Mouse (Mus musculus) lung, embryonic 14.5 days (tissue): ENCODE measurements around the gene Ntrk3. TPM values are rescaled to one million over a fixed set of nuclear protein-coding genes. Genes with fewer than 3 reads are reported as not detected.

Experiments
- ATAC-seq: fragments of 200-750 bp; cut with Nextera tagmentation; 2 replicates; pipeline ENCODE4 v1.8.0; 2017; ENCODE audit warnings: mild to moderate bottlenecking, moderate TSS enrichment, moderate library complexity; ENCODE audit not compliant: insufficient read depth
- DNase-seq: peaks from one replicate; pipeline ENCODE4 v3.0.0-alpha.2; 2015
- H3K27ac ChIP-seq: fragments of 300-500 bp; sonication (generic); 2 replicates; pipeline ENCODE4 v1.5.1; 2014; ENCODE audit warnings: low read depth, mild to moderate bottlenecking, moderate library complexity
- H3K27me3 ChIP-seq: fragments of 300-500 bp; sonication (generic); 2 replicates; pipeline ENCODE4 v1.6.1; 2014; ENCODE audit warnings: low read length, control low read depth; ENCODE audit not compliant: insufficient read depth
- H3K36me3 ChIP-seq: fragments of 300-500 bp; sonication (generic); 2 replicates; pipeline ENCODE4 v1.6.1; 2014; ENCODE audit warnings: control low read depth; ENCODE audit not compliant: insufficient read depth
- H3K4me1 ChIP-seq: fragments of 300-500 bp; sonication (generic); 2 replicates; pipeline ENCODE4 v1.6.1; 2014; ENCODE audit warnings: antibody characterized with exemption, control low read depth; ENCODE audit not compliant: insufficient read depth
- H3K4me2 ChIP-seq: fragments of 300-500 bp; sonication (generic); 2 replicates; pipeline ENCODE4 v1.6.1; 2014; ENCODE audit warnings: mild to moderate bottlenecking
- H3K4me3 ChIP-seq: fragments of 300-500 bp; sonication (generic); 2 replicates; pipeline ENCODE4 v1.5.1; 2014; ENCODE audit warnings: low read depth, low read length
- H3K9ac ChIP-seq: fragments of 300-500 bp; sonication (generic); 2 replicates; pipeline ENCODE4 v1.6.1; 2014
- H3K9me3 ChIP-seq: fragments of 300-500 bp; sonication (generic); 2 replicates; pipeline ENCODE4 v1.6.1; 2016; ENCODE audit warnings: low read depth, low read length, control low read depth
- CTCF ChIP-seq: IDR thresholded peaks from 2 replicates; pipeline ENCODE4 v1.5.1; 2016; ENCODE audit warnings: antibody characterized with exemption, low read depth
- WGBS: fragments of 180-500 bp; shearing (Covaris S2); extraction: QIAGEN DNeasy Blood & Tissue Kit; methylation state at CpG from one replicate; pipeline ENCODE4 v1.1.7; 2014; 5-methylcytosine and 5-hydroxymethylcytosine counted together
- polyA plus RNA-seq: library from polyadenylated mRNA; unstranded; fragments of >200 nt; fragmentation: Nextera tagmentation; extraction: Ambion mirVana; gene quantifications from 2 replicates; pipeline ENCODE4 v1.2.1, GENCODE M21; 2014

Ntrk3 gene
- polyA plus RNA-seq, 1 experiment from 2014 or later, result 0.36 TPM

DNA sequence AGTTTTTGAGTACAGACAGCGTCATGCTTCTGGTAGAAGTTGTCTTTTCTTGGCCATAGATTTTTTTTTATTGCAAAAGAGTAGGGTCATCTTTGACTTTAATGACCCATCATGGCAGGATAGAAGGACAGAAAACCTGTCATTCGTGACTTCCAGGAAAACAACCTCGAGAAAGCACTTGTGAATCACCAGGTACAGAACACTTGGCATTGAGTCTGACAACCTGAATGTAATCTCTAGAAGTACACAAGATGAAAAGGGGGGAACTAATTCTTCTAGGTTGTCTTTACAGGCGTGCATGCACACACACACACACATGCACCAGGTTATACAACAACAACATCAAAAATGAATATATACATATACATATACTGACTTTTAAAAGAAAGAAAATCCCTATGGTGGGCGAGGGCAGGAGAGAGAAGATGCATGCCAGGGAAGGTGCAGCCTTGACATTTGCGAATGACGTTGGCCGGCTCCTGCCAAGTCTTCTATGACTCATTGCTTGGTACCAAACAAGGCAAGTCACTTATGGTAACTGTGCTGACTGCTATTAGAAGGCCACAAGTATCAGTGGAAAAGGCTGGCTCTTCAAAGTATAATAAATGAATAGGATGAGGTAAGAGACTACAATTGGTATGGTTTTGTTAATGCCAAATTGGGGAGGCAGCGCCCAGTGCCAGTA is 217.4 kb downstream of the Ntrk3 start:
- no peak overlapping the region for H3K9ac ChIP-seq
- ATAC-seq (no peak), DNase-seq (no peak)
- 81% methylated on average over 9 of the region's 9 CpGs for WGBS
- H3K4me3 ChIP-seq, result no peak overlapping the region
- no peaks in the 10 kb centered on the region for H3K36me3 ChIP-seq
- no peak overlapping the region for H3K4me2 ChIP-seq
- no peaks in the 10 kb centered on the region for H3K4me1 ChIP-seq
- H3K27ac ChIP-seq, result no peak overlapping the region
- no peaks in the 10 kb centered on the region for H3K27me3 ChIP-seq
- no peak for TF ChIP-seq CTCF
- H3K9me3 ChIP-seq, result no peaks in the 10 kb centered on the region

DNA sequence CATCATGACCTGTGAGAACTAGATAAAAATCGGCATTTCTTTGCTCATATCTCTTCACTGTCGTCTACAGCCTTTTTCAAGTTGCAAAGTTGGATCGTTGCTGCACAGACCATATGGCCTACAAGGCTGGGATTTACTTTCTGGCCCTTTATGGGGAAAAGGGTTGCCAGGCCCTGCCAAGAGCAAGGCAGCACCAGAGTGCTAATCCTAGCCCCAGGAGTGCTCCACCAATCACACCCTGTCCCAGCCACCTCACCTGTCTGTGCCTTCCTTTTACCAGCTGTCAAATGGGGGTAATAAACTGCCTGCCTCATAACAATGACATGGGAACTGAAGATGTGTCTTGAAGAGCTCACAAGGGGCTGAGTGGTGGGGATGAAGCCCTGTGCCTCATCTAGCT is 218.1 kb downstream of the Ntrk3 start:
- ATAC-seq (no peak), DNase-seq (no peak)
- Histone ChIP-seq H3K27ac (no peak overlapping the region), H3K36me3 (no peaks in the 10 kb centered on the region), H3K9me3 (no peaks in the 10 kb centered on the region), H3K4me1 (no peaks in the 10 kb centered on the region), H3K4me2 (no peak overlapping the region), H3K27me3 (no peaks in the 10 kb centered on the region), H3K4me3 (no peak overlapping the region), H3K9ac (no peak overlapping the region)
- TF ChIP-seq CTCF, result no peak
- 78% methylated on average over 3 of the region's 3 CpGs for WGBS

DNA sequence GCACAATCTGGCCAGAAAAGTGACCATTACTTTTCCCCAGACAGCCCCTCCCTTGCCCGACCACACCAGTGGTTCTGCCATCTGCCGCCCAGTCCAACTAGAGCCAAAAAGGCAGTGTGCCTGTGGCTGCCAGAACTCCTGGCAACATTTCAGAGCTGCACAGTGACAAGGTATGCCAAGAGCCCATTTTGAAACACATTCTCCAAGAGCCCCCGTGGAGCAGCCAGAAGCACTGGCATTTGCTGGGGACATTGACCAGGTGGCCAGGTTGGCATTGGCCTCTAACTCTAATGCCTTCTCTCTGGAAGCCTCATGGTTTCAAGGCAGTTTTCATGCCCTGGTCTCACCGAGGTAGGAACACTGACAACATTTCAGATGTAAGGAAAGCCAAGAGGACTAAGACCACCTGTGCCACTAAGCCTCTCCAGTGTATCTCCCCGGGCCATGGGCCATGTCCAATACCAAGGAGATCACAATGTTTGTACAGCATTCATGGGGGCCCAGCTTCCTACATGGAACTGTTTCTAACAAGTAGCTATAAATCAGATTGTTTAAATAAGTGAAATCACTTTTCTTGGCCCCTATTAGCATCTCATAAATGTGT is 218.9 kb downstream of the Ntrk3 start:
- Histone ChIP-seq H3K36me3 (no peaks in the 10 kb centered on the region), H3K9ac (no peak overlapping the region), H3K27ac (no peak overlapping the region), H3K4me3 (no peak overlapping the region), H3K4me2 (no peak overlapping the region), H3K27me3 (no peaks in the 10 kb centered on the region), H3K4me1 (no peaks in the 10 kb centered on the region), H3K9me3 (no peaks in the 10 kb centered on the region)
- DNase-seq, result no peak
- ATAC-seq, result no peak
- WGBS, result 77% methylated on average over 5 of the region's 5 CpGs
- TF ChIP-seq CTCF, result no peak

DNA sequence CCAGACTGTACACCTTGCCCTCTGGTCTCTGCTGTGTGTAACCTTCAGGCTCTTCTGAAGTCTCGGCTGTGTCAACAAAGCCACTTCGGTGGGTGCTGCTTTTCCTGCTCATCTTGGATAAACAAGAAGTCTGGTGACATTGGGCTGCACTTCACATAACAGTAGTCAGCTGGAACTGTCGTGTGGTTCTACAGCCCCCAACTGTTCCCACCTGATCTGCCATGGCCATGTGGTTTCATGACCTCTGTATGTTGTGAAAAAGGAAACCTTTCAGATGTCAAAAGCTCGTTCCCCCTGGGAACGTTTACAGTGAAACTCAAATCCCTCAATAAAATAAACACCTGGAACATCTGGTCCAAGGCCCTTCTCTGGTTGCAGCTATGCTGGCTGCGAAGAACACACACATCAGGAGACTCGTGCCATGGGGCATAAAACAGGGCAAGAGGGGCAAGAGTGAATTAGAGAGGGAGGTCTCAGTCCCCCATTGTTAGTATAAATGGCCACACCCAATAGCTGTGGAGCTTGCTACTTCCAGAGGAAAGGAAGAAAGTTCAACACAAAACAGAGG is 222.7 kb downstream of the Ntrk3 start:
- 32% methylated on average over 7 of the region's 7 CpGs for WGBS
- ATAC-seq, result no peak

DNA sequence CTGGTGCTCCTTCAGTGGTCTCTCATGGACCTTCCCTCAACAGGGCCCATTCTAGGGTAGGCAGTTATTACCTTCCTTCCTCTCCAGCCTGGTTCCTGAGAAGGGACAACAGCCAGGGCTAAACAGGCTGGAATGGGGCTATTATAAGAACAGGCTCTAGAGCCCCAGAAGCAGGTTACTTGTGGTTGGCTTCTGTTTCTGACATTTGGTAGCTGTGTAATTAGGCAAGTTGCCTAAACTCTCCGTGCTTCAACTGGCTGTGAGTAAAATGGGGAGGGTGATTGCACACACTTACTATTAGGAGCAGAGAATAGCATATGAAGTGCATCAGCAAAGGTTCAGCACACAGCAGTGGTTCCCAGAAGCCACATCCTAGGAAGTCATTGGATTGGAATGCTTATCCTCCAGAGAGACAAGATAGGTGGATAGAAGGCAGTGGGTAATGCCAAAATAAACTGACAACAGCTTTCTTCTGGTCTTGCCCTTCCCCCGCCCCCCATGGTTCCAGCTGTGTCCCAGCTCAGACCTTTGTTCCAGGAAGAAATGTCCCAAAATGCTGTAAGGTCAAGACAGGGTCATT is 230.7 kb downstream of the Ntrk3 start:
- Histone ChIP-seq H3K9ac (no peak overlapping the region), H3K9me3 (no peaks in the 10 kb centered on the region), H3K36me3 (no peaks in the 10 kb centered on the region), H3K4me3 (no peak overlapping the region), H3K27ac (no peak overlapping the region), H3K4me1 (no peaks in the 10 kb centered on the region), H3K27me3 (no peaks in the 10 kb centered on the region), H3K4me2 (no peak overlapping the region)
- ATAC-seq (no peak), DNase-seq (no peak)
- 57% methylated on average over 2 of the region's 2 CpGs for WGBS
- TF ChIP-seq CTCF, result no peak

More for the DNA sequence above, 222.7 kb downstream of the Ntrk3 start:
- DNase-seq, result no peak
- Histone ChIP-seq H3K4me3 (no peak overlapping the region), H3K27ac (no peak overlapping the region), H3K36me3 (no peaks in the 10 kb centered on the region), H3K27me3 (no peaks in the 10 kb centered on the region), H3K9me3 (no peaks in the 10 kb centered on the region), H3K9ac (no peak overlapping the region), H3K4me1 (no peaks in the 10 kb centered on the region), H3K4me2 (no peak overlapping the region)
- TF ChIP-seq CTCF, result no peak

DNA sequence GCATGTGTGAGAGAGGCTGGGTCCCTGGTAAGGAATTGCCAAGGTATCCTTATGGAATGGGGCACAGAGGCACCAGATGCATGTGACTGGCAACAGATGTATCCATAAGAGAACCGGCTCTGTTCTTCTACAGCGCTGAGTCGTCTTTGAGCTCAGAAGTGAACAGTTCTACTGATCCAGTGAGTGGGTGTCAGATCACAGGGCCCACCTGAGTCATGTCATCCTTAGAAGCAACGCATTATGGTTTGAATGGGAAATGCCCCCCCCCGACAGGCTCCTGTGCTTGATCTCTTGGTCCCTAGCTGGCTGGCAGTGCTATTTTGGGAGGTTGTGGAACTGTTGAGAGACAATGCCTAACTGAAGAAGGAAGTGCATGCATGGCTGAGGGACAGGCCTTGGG is 236.9 kb downstream of the Ntrk3 start:
- Histone ChIP-seq H3K27ac (no peak overlapping the region), H3K4me3 (no peak overlapping the region), H3K9ac (no peak overlapping the region), H3K4me2 (no peak overlapping the region), H3K4me1 (no peaks in the 10 kb centered on the region), H3K27me3 (no peaks in the 10 kb centered on the region), H3K9me3 (no peaks in the 10 kb centered on the region), H3K36me3 (no peaks in the 10 kb centered on the region)
- ATAC-seq, result no peak
- 79% methylated on average over 5 of the region's 5 CpGs for WGBS
- DNase-seq, result no peak
- no peak for TF ChIP-seq CTCF

DNA sequence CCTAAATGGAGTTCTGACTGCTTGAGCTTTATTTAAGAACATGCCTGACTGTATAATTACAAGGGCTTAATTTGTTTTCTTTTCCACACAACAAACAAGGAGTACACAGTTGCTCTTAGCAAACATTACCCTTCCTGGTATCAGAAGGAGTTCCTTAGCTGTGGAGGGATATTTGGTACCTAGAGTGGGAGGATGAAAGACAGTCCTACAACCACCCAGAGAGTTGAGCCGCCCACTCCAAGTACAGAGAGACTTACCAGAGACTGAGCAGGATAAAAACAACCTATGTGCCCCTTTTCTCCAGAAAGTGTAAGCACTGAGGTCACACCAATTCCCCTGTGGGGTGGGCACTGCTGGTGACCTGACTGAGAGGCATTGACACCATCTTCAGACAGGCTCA is 237.8 kb downstream of the Ntrk3 start:
- Histone ChIP-seq H3K9ac (no peak overlapping the region), H3K4me2 (no peak overlapping the region), H3K4me1 (no peaks in the 10 kb centered on the region), H3K36me3 (no peaks in the 10 kb centered on the region), H3K9me3 (no peaks in the 10 kb centered on the region), H3K4me3 (no peak overlapping the region), H3K27me3 (no peaks in the 10 kb centered on the region), H3K27ac (no peak overlapping the region)
- no peak for ATAC-seq
- WGBS, result 71% methylated on average over 1 of the region's 1 CpGs
- no peak for TF ChIP-seq CTCF
- DNase-seq, result no peak
